Mouse (Mus musculus) hindbrain, embryonic 12.5 days (tissue): ENCODE data around the gene Zfr2. TPM values are rescaled to one million over a fixed set of nuclear protein-coding genes. Genes with fewer than 3 reads are reported as not detected.
A peak's percentile ranks its signal among the peaks of the same experiment; 100 is the strongest.

Source experiments
- ATAC-seq: fragments of 200-750 bp; cut with Nextera tagmentation; 2 replicates; pipeline ENCODE4 v1.8.0; 2017; ENCODE audit warnings: moderate TSS enrichment; ENCODE audit not compliant: low FRiP score
- H3K27ac ChIP-seq: fragments of 300-500 bp; sonication (generic); 2 replicates; pipeline ENCODE4 v1.5.1; 2016; ENCODE audit warnings: mild to moderate bottlenecking
- H3K27me3 ChIP-seq: fragments of 300-500 bp; sonication (generic); 2 replicates; pipeline ENCODE4 v1.6.1; 2016; ENCODE audit warnings: mild to moderate bottlenecking
- H3K36me3 ChIP-seq: fragments of 300-500 bp; sonication (generic); 2 replicates; pipeline ENCODE4 v1.6.1; 2016; ENCODE audit warnings: mild to moderate bottlenecking
- H3K4me1 ChIP-seq: fragments of 300-500 bp; sonication (generic); 2 replicates; pipeline ENCODE4 v1.6.1; 2016
- H3K4me2 ChIP-seq: fragments of 300-500 bp; sonication (generic); replicated peaks from 2 replicates; pipeline ENCODE4 v1.6.1; 2016; ENCODE audit warnings: mild to moderate bottlenecking
- H3K4me3 ChIP-seq: fragments of 300-500 bp; sonication (generic); 2 replicates; pipeline ENCODE4 v1.5.1; 2016; ENCODE audit warnings: mild to moderate bottlenecking
- H3K9ac ChIP-seq: fragments of 300-500 bp; sonication (generic); 2 replicates; pipeline ENCODE4 v1.6.1; 2016; ENCODE audit warnings: mild to moderate bottlenecking, moderate library complexity
- H3K9me3 ChIP-seq: fragments of 300-500 bp; sonication (generic); replicated peaks from 2 replicates; pipeline ENCODE4 v1.6.1; 2016; ENCODE audit warnings: mild to moderate bottlenecking
- WGBS: fragments of 180-500 bp; shearing (Covaris S2); methylation state at CpG from one replicate; pipeline ENCODE4 v1.1.7; 2016; 5-methylcytosine and 5-hydroxymethylcytosine counted together
- polyA plus RNA-seq: library from polyadenylated mRNA; unstranded; fragments of >200 nt; fragmentation: Nextera tagmentation; extraction: Ambion mirVana; gene quantifications from 2 replicates; pipeline ENCODE4 v1.2.1, GENCODE M21; 2016

Zfr2 gene
- polyA plus RNA-seq, 1 experiment from 2014 or later, result 15.6 TPM

GRCm38 (mm10) chr10:81284189-81284588 is 51.2 kb downstream of the Zfr2 start:
- H3K27me3 ChIP-seq, result peaks cover 59% of the 10 kb centered on the region
- no peak for ATAC-seq
- H3K4me1 ChIP-seq, result peaks cover 11% of the 10 kb centered on the region; the same call in 1 of the 2 replicates
- H3K4me2 ChIP-seq, result no peak overlapping the region
- H3K36me3 ChIP-seq, result no peaks in the 10 kb centered on the region
- H3K27ac ChIP-seq, result no peak overlapping the region
- H3K9ac ChIP-seq, result no peak overlapping the region
- no peak overlapping the region for H3K4me3 ChIP-seq
- H3K9me3 ChIP-seq, result no peaks in the 10 kb centered on the region
- WGBS, result 53% methylated on average over 6 of the region's 6 CpGs

GRCm38 (mm10) chr10:81284719-81285118 is 51.8 kb downstream of the Zfr2 start:
- Histone ChIP-seq H3K36me3 (no peaks in the 10 kb centered on the region), H3K4me3 (no peak overlapping the region), H3K27me3 (peaks cover 58% of the 10 kb centered on the region), H3K9me3 (no peaks in the 10 kb centered on the region), H3K27ac (no peak overlapping the region), H3K4me1 (peaks cover 11% of the 10 kb centered on the region), H3K9ac (no peak overlapping the region), H3K4me2 (peak overlapping the region; percentile 81; the same call in 1 of the 2 replicates)
- no peak for ATAC-seq
- 14% methylated on average over 17 of the region's 17 CpGs for WGBS

- H3K27ac ChIP-seq, result no peak overlapping the region
- peak overlapping the region; percentile 50 for H3K4me3 ChIP-seq
- peak; percentile 62 for ATAC-seq
- WGBS, result 3% methylated on average over 54 of the region's 54 CpGs
- H3K36me3 ChIP-seq, result no peaks in the 10 kb centered on the region
- no peaks in the 10 kb centered on the region for H3K9me3 ChIP-seq
- peak overlapping the region; percentile 65 for H3K9ac ChIP-seq
- peak overlapping the region; percentile 81 for H3K4me2 ChIP-seq
- peaks cover 66% of the 10 kb centered on the region for H3K27me3 ChIP-seq
- H3K4me1 ChIP-seq, result peaks cover 14% of the 10 kb centered on the region
Observed at GRCm38 (mm10) chr10:81285694-81286450, 52.9 kb downstream of the Zfr2 start.

GRCm38 (mm10) chr10:81286586-81286985 is 53.6 kb downstream of the Zfr2 start:
- no peak for ATAC-seq
- Histone ChIP-seq H3K4me3 (no peak overlapping the region), H3K27ac (no peak overlapping the region), H3K27me3 (peaks cover 66% of the 10 kb centered on the region), H3K4me1 (peaks cover 18% of the 10 kb centered on the region), H3K9me3 (no peaks in the 10 kb centered on the region), H3K36me3 (no peaks in the 10 kb centered on the region), H3K9ac (no peak overlapping the region), H3K4me2 (no peak overlapping the region)
- 52% methylated on average over 6 of the region's 6 CpGs for WGBS

- Histone ChIP-seq H3K9ac (no peak overlapping the region), H3K4me1 (peaks cover 18% of the 10 kb centered on the region), H3K4me2 (no peak overlapping the region), H3K36me3 (no peaks in the 10 kb centered on the region), H3K27me3 (peaks cover 62% of the 10 kb centered on the region), H3K4me3 (no peak overlapping the region), H3K9me3 (no peaks in the 10 kb centered on the region), H3K27ac (no peak overlapping the region)
- WGBS, result 65% methylated on average over 8 of the region's 8 CpGs
- no peak for ATAC-seq
Observed at GRCm38 (mm10) chr10:81287513-81288157, 54.7 kb downstream of the Zfr2 start.

GRCm38 (mm10) chr10:81288601-81289000 is 55.6 kb downstream of the Zfr2 start:
- Histone ChIP-seq H3K4me3 (no peak overlapping the region), H3K9me3 (no peaks in the 10 kb centered on the region), H3K27ac (no peak overlapping the region), H3K4me1 (peaks cover 19% of the 10 kb centered on the region), H3K9ac (no peak overlapping the region), H3K4me2 (no peak overlapping the region), H3K27me3 (peaks cover 53% of the 10 kb centered on the region), H3K36me3 (no peaks in the 10 kb centered on the region)
- no peak for ATAC-seq
- WGBS, result 43% methylated on average over 6 of the region's 6 CpGs

- Histone ChIP-seq H3K27me3 (peaks cover 47% of the 10 kb centered on the region), H3K36me3 (no peaks in the 10 kb centered on the region)
Observed at GRCm38 (mm10) chr10:81289278-81289677, 56.3 kb downstream of the Zfr2 start.

GRCm38 (mm10) chr10:81289811-81290210 is 56.9 kb downstream of the Zfr2 start:
- Histone ChIP-seq H3K36me3 (no peaks in the 10 kb centered on the region), H3K4me2 (0 out of 2 replicates have a peak overlapping the region, but pooled peaks have one; percentile 24), H3K4me3 (no peak overlapping the region), H3K4me1 (peaks cover 27% of the 10 kb centered on the region), H3K9ac (no peak overlapping the region), H3K27me3 (peaks cover 41% of the 10 kb centered on the region), H3K27ac (no peak overlapping the region), H3K9me3 (no peaks in the 10 kb centered on the region)
- ATAC-seq, result no peak
- WGBS, result 64% methylated on average over 14 of the region's 14 CpGs

More at GRCm38 (mm10) chr10:81289278-81289677, 56.3 kb downstream of the Zfr2 start:
- H3K4me2 ChIP-seq, result peak overlapping the region; percentile 24; the same call in 1 of the 2 replicates
- H3K4me3 ChIP-seq, result no peak overlapping the region
- ATAC-seq, result no peak
- no peak overlapping the region for H3K9ac ChIP-seq
- H3K4me1 ChIP-seq, result peaks cover 26% of the 10 kb centered on the region
- H3K27ac ChIP-seq, result no peak overlapping the region
- no peaks in the 10 kb centered on the region for H3K9me3 ChIP-seq
- WGBS, result 4% methylated on average over 7 of the region's 7 CpGs

GRCm38 (mm10) chr10:81290698-81291460 is 57.9 kb downstream of the Zfr2 start:
- WGBS, result 17% methylated on average over 24 of the region's 24 CpGs
- Histone ChIP-seq H3K4me1 (peaks cover 33% of the 10 kb centered on the region), H3K9me3 (no peaks in the 10 kb centered on the region), H3K4me3 (peak overlapping the region; percentile 2; the same call in 1 of the 2 replicates), H3K27ac (no peak overlapping the region), H3K27me3 (peaks cover 33% of the 10 kb centered on the region), H3K9ac (no peak overlapping the region), H3K36me3 (peaks cover 5% of the 10 kb centered on the region; the same call in 1 of the 2 replicates), H3K4me2 (peak overlapping the region; percentile 9)
- ATAC-seq, result no peak

GRCm38 (mm10) chr10:81291511-81292104 is 58.7 kb downstream of the Zfr2 start, which contains the start of gene Tjp3:
Gene Tjp3, minus strand, starts transcription at chr10:81291581.
- Histone ChIP-seq H3K4me1 (peaks cover 31% of the 10 kb centered on the region), H3K9me3 (no peaks in the 10 kb centered on the region), H3K9ac (no peak within 1 kb of the TSS), H3K4me2 (peak within 1 kb of the TSS; percentile 99), H3K36me3 (peaks cover 5% of the 10 kb centered on the region; the same call in 1 of the 2 replicates), H3K27ac (no peak within 1 kb of the TSS), H3K27me3 (peaks cover 33% of the 10 kb centered on the region), H3K4me3 (peak within 1 kb of the TSS; percentile 81)
- 76% methylated on average over 9 of the region's 9 CpGs for WGBS
- no peak for ATAC-seq

- peaks cover 5% of the 10 kb centered on the region; the same call in 1 of the 2 replicates for H3K36me3 ChIP-seq
- peak within 1 kb of the TSS; percentile 92 for H3K27ac ChIP-seq
- H3K9me3 ChIP-seq, result no peaks in the 10 kb centered on the region
- peaks cover 37% of the 10 kb centered on the region for H3K4me1 ChIP-seq
- H3K27me3 ChIP-seq, result peaks cover 32% of the 10 kb centered on the region
- under 1% methylated on average over 69 of the region's 80 CpGs for WGBS
- peak within 1 kb of the TSS; percentile 81 for H3K4me3 ChIP-seq
- H3K4me2 ChIP-seq, result peak within 1 kb of the TSS; percentile 99
- peak within 1 kb of the TSS; percentile 86 for H3K9ac ChIP-seq
- peak; percentile 95 for ATAC-seq
Observed at GRCm38 (mm10) chr10:81292554-81293333, 59.8 kb downstream of the Zfr2 start, which contains the start of gene Pip5k1c. Gene Pip5k1c, plus strand, starts transcription at chr10:81292963.
